Mouse (Mus musculus) heart, adult 2 months (tissue): ENCODE results near the gene Tmem243. TPM values are rescaled to one million over a fixed set of nuclear protein-coding genes. Genes with fewer than 3 reads are reported as not detected.
A peak's percentile ranks its signal among the peaks of the same experiment; 100 is the strongest.

Experiments
- DNase-seq, 2 experiments: peaks; one replicate each; pipeline ENCODE4 v3.0.0; 2021
- H3K27ac ChIP-seq: fragments of 200-600 bp; 2 replicates; pipeline ENCODE4 v1.8.1; 2022
- H3K27me3 ChIP-seq: fragments of 200-500 bp; 2 replicates; pipeline ENCODE4 v1.6.1; 2012; ENCODE audit warnings: mild to moderate bottlenecking, low read length, inconsistent platforms, mixed read lengths; ENCODE audit not compliant: control insufficient read depth, insufficient read depth
- H3K36me3 ChIP-seq: fragments of 200-500 bp; 2 replicates; pipeline ENCODE4 v1.6.1; 2012; ENCODE audit warnings: low read length, inconsistent platforms; ENCODE audit not compliant: control insufficient read depth, insufficient read depth
- H3K4me1 ChIP-seq: fragments of 200-500 bp; 2 replicates; pipeline ENCODE4 v1.6.1; 2011; ENCODE audit warnings: low read length; ENCODE audit not compliant: control insufficient read depth, insufficient read depth
- H3K4me3 ChIP-seq: fragments of 200-600 bp; 2 replicates; pipeline ENCODE4 v1.8.1; 2022
- H3K79me2 ChIP-seq: fragments of 200-500 bp; replicated peaks from 2 replicates; pipeline ENCODE4 v1.6.1; 2012; ENCODE audit warnings: mild to moderate bottlenecking, inconsistent platforms, low read length, moderate library complexity, mixed read lengths; ENCODE audit not compliant: control insufficient read depth, insufficient read depth
- H3K9ac ChIP-seq: fragments of 200-500 bp; 2 replicates; pipeline ENCODE4 v1.6.1; 2012; ENCODE audit warnings: low read depth, mild to moderate bottlenecking, control low read depth, inconsistent platforms, low read length, mixed read lengths
- CTCF ChIP-seq: fragments of 200-600 bp; IDR thresholded peaks from 2 replicates; pipeline ENCODE4 v1.8.1; 2022; ENCODE audit warnings: antibody characterized with exemption, mild to moderate bottlenecking, moderate library complexity
- EP300 ChIP-seq: fragments of 200-500 bp; IDR thresholded peaks from 2 replicates; pipeline ENCODE4 v1.6.1; 2011; ENCODE audit warnings: low read depth, low read length, control low read depth; ENCODE audit not compliant: insufficient read depth
- POLR2A ChIP-seq: fragments of 200-500 bp; IDR thresholded peaks from 2 replicates; pipeline ENCODE4 v1.6.1; 2011; ENCODE audit warnings: mild to moderate bottlenecking, low read depth, low read length, control low read depth; ENCODE audit not compliant: insufficient read depth
- WGBS: fragments of 180-500 bp; shearing (Covaris S2); methylation state at CpG from one replicate; pipeline ENCODE4 v1.1.7; 2018; 5-methylcytosine and 5-hydroxymethylcytosine counted together
- intact Hi-C: fragments of 180-260 bp; cut with DNase I; formaldehyde crosslinking; loops from one replicate; pipeline ENCODE4 v1.15.1; 2025
- polyA plus RNA-seq: library from polyadenylated mRNA; depleted of rRNA; stranded (reverse); fragments of >200 nt; gene quantifications from 2 replicates; pipeline ENCODE4 v1.2.3, GENCODE M21; 2012
- total RNA-seq, 2 experiments: library from RNA; stranded (reverse); gene quantifications; 2 replicates each; pipeline ENCODE4 v1.2.3; 2021

Tmem243 gene
- total and polyA plus RNA-seq, 3 experiments = 8.1 to 14.0 (median 9.8) TPM

DNA sequence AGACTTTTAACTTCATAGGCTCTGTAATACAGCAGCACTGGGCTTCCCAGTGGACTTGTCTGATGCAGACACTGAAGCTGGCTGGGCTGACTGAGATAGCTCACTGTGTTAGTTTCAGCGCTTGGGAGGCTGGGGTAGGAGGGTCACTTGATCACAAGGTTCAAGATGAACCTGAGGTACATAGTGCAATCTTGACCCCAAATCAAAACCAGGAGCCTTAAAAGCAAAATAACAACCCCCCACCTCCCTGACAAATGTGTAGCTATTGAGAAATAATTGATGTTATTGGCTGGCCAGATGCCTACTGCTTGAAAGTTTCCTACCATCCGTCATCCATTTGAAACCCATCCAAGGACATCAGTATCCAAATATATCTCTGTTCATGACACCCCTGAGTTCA is 2.2 kb downstream of the Tmem243 start:
- TF ChIP-seq EP300 (no peak), POLR2A (no peak), CTCF (no peak)
- 84% methylated on average over 2 of the region's 2 CpGs for WGBS
- no peak overlapping the region for H3K27ac ChIP-seq
- no peaks in the 10 kb centered on the region for H3K79me2 ChIP-seq
- H3K36me3 ChIP-seq = 0 out of 2 replicates have a peak, but pooled peaks cover 1% of the 10 kb centered on the region
- H3K4me3 ChIP-seq = no peak overlapping the region
- H3K4me1 ChIP-seq = peaks cover 6% of the 10 kb centered on the region
- no peak for DNase-seq
- H3K27me3 ChIP-seq = no peaks in the 10 kb centered on the region
- H3K9ac ChIP-seq = no peak overlapping the region
- intact Hi-C loops = loop anchor here (5.0 kb wide), 1 partner anchor 105 kb away; the partner anchor contains the start of gene Crot

DNA sequence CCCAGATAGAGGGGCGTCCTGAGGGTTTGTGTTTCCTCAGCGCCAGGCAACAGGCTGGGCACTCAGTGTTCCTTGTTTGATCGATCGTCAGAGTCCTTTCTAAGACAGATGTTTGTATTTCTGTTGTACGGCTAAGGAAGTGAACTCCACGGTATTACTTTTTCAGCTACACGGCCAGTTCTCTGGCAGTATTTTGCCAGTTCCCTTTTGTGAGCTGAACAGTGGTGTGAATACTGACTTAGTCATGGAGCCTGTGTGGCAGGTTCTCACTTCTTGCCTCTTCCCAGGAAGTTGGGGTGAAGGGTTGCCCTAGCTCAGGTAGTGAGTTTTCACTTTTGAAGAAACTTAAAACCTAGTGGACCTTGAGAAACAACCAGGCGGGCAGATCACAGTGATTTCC is 3.5 kb downstream of the Tmem243 start:
- Histone ChIP-seq H3K9ac (no peak overlapping the region), H3K27me3 (no peaks in the 10 kb centered on the region), H3K4me1 (peaks cover 6% of the 10 kb centered on the region), H3K27ac (no peak overlapping the region), H3K4me3 (no peak overlapping the region), H3K79me2 (no peaks in the 10 kb centered on the region), H3K36me3 (0 out of 2 replicates have a peak, but pooled peaks cover 1% of the 10 kb centered on the region)
- TF ChIP-seq EP300 (no peak), POLR2A (no peak), CTCF (no peak)
- 84% methylated on average over 8 of the region's 8 CpGs for WGBS
- intact Hi-C loops = loop anchor here (5.0 kb wide), 1 partner anchor 107 kb away; the partner anchor contains the start of gene Crot
- no peak for DNase-seq

GRCm38 (mm10) chr5:9106806-9107205 is 6.3 kb downstream of the Tmem243 start:
- no peak for DNase-seq
- Histone ChIP-seq H3K27me3 (no peaks in the 10 kb centered on the region), H3K4me1 (peaks cover 5% of the 10 kb centered on the region), H3K79me2 (0 out of 2 replicates have a peak, but pooled peaks cover 2% of the 10 kb centered on the region), H3K27ac (no peak overlapping the region), H3K4me3 (no peak overlapping the region), H3K36me3 (no peaks in the 10 kb centered on the region), H3K9ac (no peak overlapping the region)
- no peak for TF ChIP-seq POLR2A
- no peak for TF ChIP-seq CTCF
- TF ChIP-seq EP300 = no peak
- WGBS = 80% methylated on average over 6 of the region's 6 CpGs
- intact Hi-C loops = no loop called here

DNA sequence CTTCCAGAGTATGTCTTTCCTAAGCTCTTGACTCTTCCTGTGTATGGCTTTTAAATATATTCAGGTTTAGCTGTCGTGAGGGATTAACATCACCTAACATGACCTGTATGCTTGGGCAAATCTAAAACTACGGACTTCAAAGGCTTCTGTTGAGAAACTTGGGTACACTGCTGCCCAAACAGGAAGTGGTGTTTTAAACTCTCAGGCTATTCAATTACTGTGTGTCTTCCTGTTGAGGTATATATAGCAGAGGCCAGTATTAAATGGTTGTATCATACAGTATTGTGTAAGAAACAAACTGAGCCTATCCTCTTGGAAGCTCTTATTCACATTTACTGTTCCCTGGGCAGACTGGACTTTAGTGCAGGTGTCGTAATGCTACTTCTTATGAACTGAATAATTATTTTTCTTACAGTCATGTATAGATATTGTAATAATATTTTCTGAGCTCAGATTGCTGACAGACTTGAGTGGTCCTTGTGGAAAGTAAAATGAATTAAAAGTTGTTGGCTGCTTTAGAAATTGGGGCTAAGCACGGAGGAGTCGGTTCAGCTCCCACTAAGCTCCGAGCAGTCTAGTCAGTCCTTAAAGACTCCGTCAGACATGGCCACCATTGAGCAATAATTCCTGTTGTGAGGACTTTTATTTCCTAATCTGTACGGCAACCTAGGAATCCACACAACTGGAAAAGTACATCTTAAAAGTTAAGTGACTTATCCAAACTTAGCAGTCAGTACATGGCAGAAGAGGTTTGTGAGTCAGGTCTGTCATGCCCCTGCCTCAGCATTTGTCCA is 7.0 kb downstream of the Tmem243 start:
- Histone ChIP-seq H3K4me3 (no peak overlapping the region), H3K79me2 (0 out of 2 replicates have a peak, but pooled peaks cover 2% of the 10 kb centered on the region), H3K36me3 (no peaks in the 10 kb centered on the region), H3K27me3 (no peaks in the 10 kb centered on the region), H3K9ac (no peak overlapping the region), H3K27ac (no peak overlapping the region), H3K4me1 (peaks cover 3% of the 10 kb centered on the region)
- no peak for DNase-seq
- 75% methylated on average over 8 of the region's 8 CpGs for WGBS
- TF ChIP-seq EP300 = no peak
- intact Hi-C loops = no loop called here

DNA sequence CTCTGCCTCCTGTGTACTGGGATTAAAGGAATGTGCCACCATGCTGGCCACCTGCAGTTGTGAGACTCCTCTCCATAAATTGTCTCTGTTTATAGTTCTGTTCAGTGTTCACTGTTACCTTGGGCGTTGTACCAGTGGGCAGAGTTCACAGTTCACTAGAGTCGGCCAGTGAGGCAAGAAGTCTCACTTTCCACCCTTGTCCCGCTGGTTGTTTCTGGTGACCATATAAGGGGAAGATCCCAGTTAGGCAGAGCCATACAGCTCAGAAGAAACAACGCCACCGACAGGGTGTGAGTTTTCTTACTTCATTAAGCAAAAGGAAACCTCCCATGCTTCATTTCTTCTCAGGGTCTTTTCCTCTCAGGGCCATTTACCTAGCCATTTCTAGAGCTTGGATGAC is 8.0 kb downstream of the Tmem243 start:
- intact Hi-C loops = no loop called here

GRCm38 (mm10) chr5:9109582-9109981 is 9.1 kb downstream of the Tmem243 start:
- no peak for DNase-seq
- H3K4me1 ChIP-seq = peaks cover 3% of the 10 kb centered on the region
- no peaks in the 10 kb centered on the region for H3K27me3 ChIP-seq
- no peak overlapping the region for H3K9ac ChIP-seq
- peaks cover 2% of the 10 kb centered on the region; the same call in 1 of the 2 replicates for H3K36me3 ChIP-seq
- no peak overlapping the region for H3K4me3 ChIP-seq
- H3K27ac ChIP-seq = no peak overlapping the region
- 0 out of 2 replicates have a peak, but pooled peaks cover 2% of the 10 kb centered on the region for H3K79me2 ChIP-seq
- intact Hi-C loops = no loop called here
- TF ChIP-seq POLR2A (no peak), EP300 (no peak), CTCF (peak; percentile 52)

More for the DNA sequence above, 8.0 kb downstream of the Tmem243 start:
- Histone ChIP-seq H3K36me3 (no peaks in the 10 kb centered on the region), H3K4me1 (peaks cover 3% of the 10 kb centered on the region), H3K27me3 (no peaks in the 10 kb centered on the region), H3K27ac (no peak overlapping the region), H3K4me3 (no peak overlapping the region), H3K9ac (no peak overlapping the region), H3K79me2 (0 out of 2 replicates have a peak, but pooled peaks cover 2% of the 10 kb centered on the region)
- DNase-seq = peak in 1 of 2 experiments; percentile 7
- 76% methylated on average over 5 of the region's 5 CpGs for WGBS
- TF ChIP-seq CTCF (no peak), EP300 (no peak), POLR2A (no peak)
